Mouse (Mus musculus): ENCODE data around the gene H2-Eb1. TPM values are rescaled to one million over a fixed set of nuclear protein-coding genes. Genes with fewer than 3 reads are reported as not detected.

The H2-Eb1 gene
- polyA plus RNA-seq, 1 experiment from 2014 or later: 11.1 TPM

DNA sequence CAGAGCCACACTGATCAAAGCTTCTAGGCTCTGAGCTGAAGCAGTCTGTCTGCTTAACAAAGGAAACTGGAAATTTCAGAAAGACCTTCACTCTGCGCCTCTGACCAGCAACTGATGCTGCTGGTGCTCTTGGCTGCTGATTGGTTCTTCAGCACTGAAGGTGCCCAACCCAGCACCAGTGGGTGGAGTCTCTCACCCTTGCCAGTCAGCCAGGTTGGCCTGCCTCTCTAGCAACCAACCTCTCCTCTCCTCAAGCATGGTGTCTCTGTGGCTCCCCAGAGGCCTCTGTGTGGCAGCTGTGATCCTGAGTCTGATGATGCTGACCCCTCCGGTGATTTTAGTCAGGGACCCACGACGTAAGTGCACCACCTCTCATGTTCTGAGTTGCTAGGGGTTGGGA is 19.8 kb downstream of the H2-Eb1 start, which contains the start of gene H2-Eb2:
TSS of gene H2-Eb2 (plus strand) at position 230 of the 400 bp plus-strand sequence.
- Histone ChIP-seq H3K4me2 (ENCODE audit: low read depth, low read length) (no peak within 1 kb of the TSS), H3K27me3 (replicated peaks; ENCODE audit: control insufficient read depth, insufficient read depth, low read length) (no peaks in the 10 kb centered on the region), H3K9ac (ENCODE audit: low read depth, low read length) (no peak within 1 kb of the TSS), H3K36me3 (ENCODE audit: control insufficient read depth, insufficient read depth, low read length) (no peaks in the 10 kb centered on the region), H3K27ac (ENCODE audit: low read length) (no peak within 1 kb of the TSS), H3K4me1 (ENCODE audit: control insufficient read depth, insufficient read depth, low read length) (no peaks in the 10 kb centered on the region), H3K4me3 (ENCODE audit: low read length) (no peak within 1 kb of the TSS), H3K9me3 (ENCODE audit: control insufficient read depth, low read length) (no peaks in the 10 kb centered on the region)
- WGBS: 51% methylated on average over 4 of the region's 4 CpGs
- no peak for ATAC-seq

DNA sequence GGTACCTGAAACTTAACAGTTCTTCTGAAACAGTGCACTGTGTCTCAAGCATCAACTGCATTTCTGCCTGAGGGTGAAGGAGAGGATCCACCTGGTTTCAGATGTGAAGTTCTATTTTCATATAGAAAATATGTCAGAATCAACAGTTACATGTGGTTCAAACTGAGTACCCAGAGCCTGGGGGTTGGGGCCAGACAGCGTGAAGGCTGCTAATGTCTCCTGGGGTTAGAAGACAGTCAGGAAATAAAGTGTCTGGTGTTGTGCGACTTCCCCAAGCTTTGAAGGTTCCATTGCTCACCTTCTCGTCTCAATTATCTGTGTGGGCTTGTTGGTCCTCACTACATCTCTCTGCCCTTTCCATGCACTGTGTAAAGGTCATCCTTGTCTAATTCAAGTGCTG is 20.7 kb downstream of the H2-Eb1 start:
- no peak overlapping the region for H3K27ac ChIP-seq (ENCODE audit: low read length)
- no peaks in the 10 kb centered on the region for H3K36me3 ChIP-seq (ENCODE audit: control insufficient read depth, insufficient read depth, low read length)
- no peaks in the 10 kb centered on the region; the same call in 1 of the 2 replicates for H3K9me3 ChIP-seq (ENCODE audit: control insufficient read depth, low read length)
- no peak overlapping the region for H3K9ac ChIP-seq (ENCODE audit: low read depth, low read length)
- H3K4me2 ChIP-seq (ENCODE audit: low read depth, low read length): no peak overlapping the region
- 74% methylated on average over 3 of the region's 3 CpGs for WGBS
- no peaks in the 10 kb centered on the region for H3K27me3 ChIP-seq (replicated peaks; ENCODE audit: control insufficient read depth, insufficient read depth, low read length)
- no peaks in the 10 kb centered on the region for H3K4me1 ChIP-seq (ENCODE audit: control insufficient read depth, insufficient read depth, low read length)
- H3K4me3 ChIP-seq (ENCODE audit: low read length): no peak overlapping the region
- no peak for ATAC-seq

DNA sequence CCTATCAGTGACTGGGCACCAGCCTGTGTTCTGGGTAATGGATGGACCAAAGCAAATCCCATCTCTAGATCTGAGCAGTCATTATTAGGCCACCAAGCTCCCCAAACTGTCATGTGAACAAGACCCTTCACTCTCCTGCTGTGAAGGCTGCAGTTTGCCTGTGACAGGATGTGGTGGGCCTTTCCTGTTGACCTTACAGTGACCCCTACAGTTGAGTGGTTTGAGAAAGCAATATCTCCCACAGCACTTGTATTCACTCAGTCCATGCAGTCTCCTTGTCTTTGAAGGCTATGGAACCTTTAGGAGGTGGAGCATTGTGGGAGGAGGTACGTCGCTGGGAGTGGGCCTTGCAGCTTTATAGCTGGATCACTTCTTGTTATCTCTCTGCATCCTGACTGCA is 24.1 kb downstream of the H2-Eb1 start:
- no peaks in the 10 kb centered on the region for H3K36me3 ChIP-seq (ENCODE audit: control insufficient read depth, insufficient read depth, low read length)
- ATAC-seq: no peak
- H3K27me3 ChIP-seq (replicated peaks; ENCODE audit: control insufficient read depth, insufficient read depth, low read length): no peaks in the 10 kb centered on the region
- H3K4me1 ChIP-seq (ENCODE audit: control insufficient read depth, insufficient read depth, low read length): no peaks in the 10 kb centered on the region
- no peak overlapping the region for H3K4me3 ChIP-seq (ENCODE audit: low read length)
- no peak overlapping the region for H3K27ac ChIP-seq (ENCODE audit: low read length)
- no peak overlapping the region for H3K9ac ChIP-seq (ENCODE audit: low read depth, low read length)
- no peak overlapping the region for H3K4me2 ChIP-seq (ENCODE audit: low read depth, low read length)
- WGBS: 65% methylated on average over 2 of the region's 2 CpGs
- peaks cover 5% of the 10 kb centered on the region; the same call in 1 of the 2 replicates for H3K9me3 ChIP-seq (ENCODE audit: control insufficient read depth, low read length)

DNA sequence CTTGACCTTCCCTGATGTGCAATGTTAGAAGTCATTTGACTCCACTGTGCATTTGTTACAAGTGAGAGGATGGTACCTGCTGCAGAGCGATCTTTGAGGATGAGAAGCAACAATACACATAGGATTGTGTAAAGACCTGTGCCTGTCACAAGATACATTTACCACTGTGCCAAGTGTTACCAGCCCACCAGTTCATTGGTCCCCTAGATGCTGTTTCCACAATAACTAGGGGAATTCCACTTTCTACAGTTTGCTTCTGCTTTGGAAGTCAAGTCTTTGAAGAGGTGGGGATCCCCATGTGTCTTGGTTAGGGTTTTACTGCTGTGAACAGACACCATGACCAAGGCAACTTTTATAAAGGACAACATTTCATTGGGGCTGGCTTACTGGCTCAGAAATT is 25.5 kb downstream of the H2-Eb1 start:
- Histone ChIP-seq H3K9me3 (ENCODE audit: control insufficient read depth, low read length) (peaks cover 5% of the 10 kb centered on the region; the same call in 1 of the 2 replicates), H3K36me3 (ENCODE audit: control insufficient read depth, insufficient read depth, low read length) (no peaks in the 10 kb centered on the region), H3K27ac (ENCODE audit: low read length) (no peak overlapping the region), H3K4me1 (ENCODE audit: control insufficient read depth, insufficient read depth, low read length) (no peaks in the 10 kb centered on the region), H3K27me3 (replicated peaks; ENCODE audit: control insufficient read depth, insufficient read depth, low read length) (no peaks in the 10 kb centered on the region), H3K9ac (ENCODE audit: low read depth, low read length) (no peak overlapping the region), H3K4me2 (ENCODE audit: low read depth, low read length) (no peak overlapping the region), H3K4me3 (ENCODE audit: low read length) (no peak overlapping the region)
- no peak for ATAC-seq
- WGBS: 82% methylated on average over 1 of the region's 1 CpGs

DNA sequence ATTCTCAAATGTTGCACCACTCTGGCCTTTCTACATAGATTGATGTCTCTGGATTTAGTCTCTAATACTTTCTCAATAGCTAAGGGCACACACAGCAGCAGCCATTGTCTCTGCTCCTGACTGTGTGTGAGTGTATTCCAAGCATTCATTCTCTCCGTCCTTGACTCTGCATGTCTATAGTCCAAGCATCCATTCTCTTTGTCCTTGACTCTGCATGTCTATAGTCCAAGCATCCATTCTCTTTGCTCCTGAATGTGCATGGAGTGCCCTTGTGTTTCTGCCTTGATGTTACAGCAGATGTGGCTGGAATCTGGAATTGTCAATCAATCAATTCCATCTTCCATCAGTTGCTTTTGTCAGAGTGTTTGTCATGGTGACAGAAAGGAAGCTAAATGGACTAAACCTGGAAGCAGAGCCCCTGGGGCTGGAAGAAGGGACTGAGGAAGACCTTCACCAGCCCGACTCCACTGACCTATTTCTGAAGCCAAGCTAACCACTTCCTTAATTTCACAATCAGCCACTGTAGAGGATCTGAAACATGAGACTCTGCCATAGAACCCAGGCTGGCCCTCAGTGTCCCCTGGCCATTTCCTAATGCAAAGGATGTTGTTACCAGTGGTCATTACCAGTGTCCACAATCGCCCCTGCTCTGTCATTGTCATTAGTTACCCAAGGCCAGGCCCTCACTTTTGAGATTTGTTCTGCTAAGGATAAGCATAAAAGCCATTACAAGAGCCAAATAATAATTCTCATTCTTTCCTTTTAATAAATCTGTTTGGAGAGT is 35.1 kb downstream of the H2-Eb1 start:
- 52% methylated on average over 3 of the region's 3 CpGs for WGBS
- H3K9ac ChIP-seq (ENCODE audit: low read depth, low read length): no peak overlapping the region
- H3K36me3 ChIP-seq (ENCODE audit: control insufficient read depth, insufficient read depth, low read length): no peaks in the 10 kb centered on the region
- H3K9me3 ChIP-seq (ENCODE audit: control insufficient read depth, low read length): no peaks in the 10 kb centered on the region
- H3K4me2 ChIP-seq (ENCODE audit: low read depth, low read length): no peak overlapping the region
- H3K27ac ChIP-seq (ENCODE audit: low read length): no peak overlapping the region
- ATAC-seq: no peak
- no peaks in the 10 kb centered on the region for H3K27me3 ChIP-seq (replicated peaks; ENCODE audit: control insufficient read depth, insufficient read depth, low read length)
- H3K4me3 ChIP-seq (ENCODE audit: low read length): no peak overlapping the region
- H3K4me1 ChIP-seq (ENCODE audit: control insufficient read depth, insufficient read depth, low read length): no peaks in the 10 kb centered on the region

DNA sequence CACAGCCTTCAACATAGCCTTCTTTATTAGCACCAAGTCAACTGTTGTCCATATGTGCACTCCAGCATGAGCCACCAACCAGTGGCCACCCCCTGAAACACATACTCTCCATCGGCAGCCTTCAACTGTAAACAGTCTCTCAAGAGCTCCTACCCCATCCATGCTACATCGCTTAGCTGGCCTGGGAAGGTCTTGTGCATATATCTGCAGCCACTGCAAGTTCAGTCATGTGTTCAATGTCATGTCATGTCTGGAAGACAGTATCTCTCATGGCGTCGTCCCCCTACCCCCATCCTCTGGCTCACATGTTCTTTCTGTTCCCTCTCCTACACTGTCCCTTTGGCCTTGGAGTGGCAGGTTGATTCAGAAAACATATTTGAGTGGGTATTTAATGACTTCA is 39.2 kb downstream of the H2-Eb1 start:
- 83% methylated on average over 4 of the region's 4 CpGs for WGBS
- no peak for ATAC-seq
- Histone ChIP-seq H3K27me3 (replicated peaks; ENCODE audit: control insufficient read depth, insufficient read depth, low read length) (no peaks in the 10 kb centered on the region; the same call in 1 of the 2 replicates), H3K4me2 (ENCODE audit: low read depth, low read length) (no peak overlapping the region), H3K27ac (ENCODE audit: low read length) (no peak overlapping the region), H3K4me3 (ENCODE audit: low read length) (no peak overlapping the region), H3K4me1 (ENCODE audit: control insufficient read depth, insufficient read depth, low read length) (no peaks in the 10 kb centered on the region), H3K9me3 (ENCODE audit: control insufficient read depth, low read length) (no peaks in the 10 kb centered on the region), H3K9ac (ENCODE audit: low read depth, low read length) (no peak overlapping the region), H3K36me3 (ENCODE audit: control insufficient read depth, insufficient read depth, low read length) (no peaks in the 10 kb centered on the region)

DNA sequence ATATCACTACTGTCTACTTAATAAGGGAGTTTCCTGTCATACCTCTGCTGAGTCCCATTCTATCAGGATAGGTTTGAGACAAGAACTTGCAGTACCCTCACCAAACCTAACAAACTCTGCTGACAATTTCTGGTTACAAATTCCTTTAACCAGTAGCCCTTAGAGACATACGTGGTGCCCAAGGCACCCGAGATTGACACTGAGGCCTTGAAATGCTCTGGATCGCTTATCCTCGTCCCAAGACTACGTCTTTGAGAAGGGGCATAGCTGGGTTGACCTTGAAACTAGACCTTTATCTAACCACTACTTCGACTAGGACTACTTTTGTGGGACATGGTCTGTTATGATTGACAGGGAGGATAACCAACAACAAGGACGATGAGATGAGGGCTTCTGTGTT is 39.8 kb downstream of the H2-Eb1 start:
- Histone ChIP-seq H3K27ac (ENCODE audit: low read length) (no peak overlapping the region), H3K27me3 (replicated peaks; ENCODE audit: control insufficient read depth, insufficient read depth, low read length) (no peaks in the 10 kb centered on the region; the same call in none of the 2 replicates), H3K9ac (ENCODE audit: low read depth, low read length) (no peak overlapping the region), H3K4me1 (ENCODE audit: control insufficient read depth, insufficient read depth, low read length) (no peaks in the 10 kb centered on the region), H3K4me2 (ENCODE audit: low read depth, low read length) (no peak overlapping the region), H3K36me3 (ENCODE audit: control insufficient read depth, insufficient read depth, low read length) (no peaks in the 10 kb centered on the region), H3K9me3 (ENCODE audit: control insufficient read depth, low read length) (no peaks in the 10 kb centered on the region), H3K4me3 (ENCODE audit: low read length) (no peak overlapping the region)
- 85% methylated on average over 7 of the region's 7 CpGs for WGBS
- no peak for ATAC-seq

DNA sequence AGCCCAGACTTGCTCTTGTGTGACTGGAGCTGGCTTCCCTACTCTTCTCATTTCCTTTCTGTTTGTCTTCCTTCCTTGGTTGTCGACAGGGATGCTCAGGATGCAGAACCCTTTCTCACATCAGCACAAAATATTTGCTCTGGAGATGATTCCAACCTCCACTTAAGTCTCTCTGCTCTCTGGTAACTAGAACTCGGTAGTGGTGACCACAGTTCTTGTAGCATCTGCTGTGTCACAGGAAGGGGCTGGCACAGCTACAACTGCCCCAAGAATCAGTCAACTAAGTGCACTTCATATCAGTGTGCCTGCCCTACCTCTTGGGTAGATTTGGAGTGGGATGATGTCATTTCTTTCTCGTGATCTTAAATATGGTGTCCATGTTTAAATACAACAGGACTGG is 40.4 kb downstream of the H2-Eb1 start:
- no peaks in the 10 kb centered on the region for H3K4me1 ChIP-seq (ENCODE audit: control insufficient read depth, insufficient read depth, low read length)
- H3K9ac ChIP-seq (ENCODE audit: low read depth, low read length): no peak overlapping the region
- no peaks in the 10 kb centered on the region for H3K9me3 ChIP-seq (ENCODE audit: control insufficient read depth, low read length)
- H3K27ac ChIP-seq (ENCODE audit: low read length): no peak overlapping the region
- 74% methylated on average over 3 of the region's 3 CpGs for WGBS
- no peak overlapping the region for H3K4me3 ChIP-seq (ENCODE audit: low read length)
- H3K27me3 ChIP-seq (replicated peaks; ENCODE audit: control insufficient read depth, insufficient read depth, low read length): no peaks in the 10 kb centered on the region; the same call in none of the 2 replicates
- ATAC-seq: no peak
- H3K4me2 ChIP-seq (ENCODE audit: low read depth, low read length): no peak overlapping the region
- H3K36me3 ChIP-seq (ENCODE audit: control insufficient read depth, insufficient read depth, low read length): no peaks in the 10 kb centered on the region

DNA sequence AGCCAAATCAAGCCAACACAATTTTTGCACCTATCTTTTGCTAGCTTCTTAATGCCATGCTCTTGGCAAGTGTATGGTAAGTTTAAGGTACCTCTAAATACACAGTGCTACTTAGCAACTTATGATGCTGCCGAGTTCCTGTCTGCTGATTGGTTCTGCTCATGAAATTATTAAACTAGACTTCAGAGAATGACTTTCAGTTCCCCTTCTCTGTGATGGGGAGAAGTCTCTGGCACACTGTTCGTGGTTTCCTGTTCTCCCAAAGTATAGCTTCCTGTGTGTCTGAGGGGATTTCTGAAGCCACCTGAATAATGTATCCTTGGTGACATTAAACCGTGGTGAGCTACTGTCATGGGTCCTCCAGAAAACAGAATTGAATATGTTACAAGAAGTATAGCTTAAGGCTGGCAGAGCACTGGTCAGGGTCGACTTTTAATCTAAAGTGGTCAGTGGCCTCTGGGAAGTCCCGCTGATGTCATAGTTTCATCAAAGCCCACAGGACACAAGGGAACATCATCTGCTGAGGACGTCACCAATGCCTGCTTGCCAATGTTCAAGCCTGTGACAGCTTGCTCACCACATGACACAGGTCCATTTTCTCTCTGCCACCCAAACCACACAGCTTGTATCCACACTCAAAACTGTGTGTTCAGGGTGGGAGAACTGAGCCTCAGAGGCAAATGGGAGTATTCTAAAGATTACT is 42.1 kb downstream of the H2-Eb1 start:
- Histone ChIP-seq H3K36me3 (ENCODE audit: control insufficient read depth, insufficient read depth, low read length) (no peaks in the 10 kb centered on the region), H3K9me3 (ENCODE audit: control insufficient read depth, low read length) (no peaks in the 10 kb centered on the region), H3K4me1 (ENCODE audit: control insufficient read depth, insufficient read depth, low read length) (no peaks in the 10 kb centered on the region), H3K27me3 (replicated peaks; ENCODE audit: control insufficient read depth, insufficient read depth, low read length) (no peaks in the 10 kb centered on the region; the same call in none of the 2 replicates), H3K9ac (ENCODE audit: low read depth, low read length) (no peak overlapping the region), H3K4me2 (ENCODE audit: low read depth, low read length) (no peak overlapping the region), H3K27ac (ENCODE audit: low read length) (no peak overlapping the region), H3K4me3 (ENCODE audit: low read length) (no peak overlapping the region)
- no peak for ATAC-seq
- 67% methylated on average over 6 of the region's 6 CpGs for WGBS
